Mouse (Mus musculus): ENCODE measurements at regions not wholly inside any gene's neighbourhood (a gene's known extent, or its start where the extent isn't known, plus 50 kb on each side); places are given as distances from the start of the nearest gene placed in this dataset.

DNA sequence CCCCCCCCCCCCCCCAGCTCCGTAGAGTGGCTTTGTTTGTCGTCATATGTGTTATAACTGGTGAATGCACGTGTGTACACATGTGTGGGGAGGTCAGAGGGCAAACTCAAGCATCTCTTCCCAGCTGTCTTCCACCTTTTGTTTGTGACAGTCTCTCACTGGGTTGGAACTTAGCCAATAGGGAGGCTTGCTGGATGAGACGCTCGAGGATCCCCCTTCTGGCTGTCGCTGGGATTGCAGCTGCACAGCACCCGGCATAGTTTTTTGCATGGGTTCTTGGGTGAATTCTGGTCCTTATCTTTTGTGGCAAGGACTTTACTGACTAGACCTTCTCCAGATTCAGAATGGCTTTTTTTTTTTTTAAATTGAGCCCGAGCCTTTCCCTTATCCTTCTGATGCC lies 77.1 kb upstream of the Gjb5 start:
- peak; percentile 67 for TF ChIP-seq CTCF (IDR thresholded peaks at IDR 0.05; ENCODE audit: low read depth, low read length)
- TF ChIP-seq EP300 (IDR thresholded peaks at IDR 0.05; ENCODE audit: insufficient read depth, low read depth, low read length) = no peak
